In genomic region chr3:157533964-157534785, GRCm38 (mm10) we compare ENCODE assay signal across 8 mouse cellular contexts. TPM values are rescaled to one million over a fixed set of nuclear protein-coding genes. Genes with fewer than 3 reads are reported as not detected.
A peak's percentile ranks its signal among the peaks of the same experiment; 100 is the strongest.
DNase-seq lines count a peak whose midpoint lies in the region.

Gene Zranb2 (plus strand): TSS chr3:157534160.

- peaks cover 11% of the 10 kb centered on the region for H3K9me3 ChIP-seq in megakaryocyte, embryonic 14.5 days

- H3K4me1 ChIP-seq in megakaryocyte, embryonic 14.5 days: peaks cover 32% of the 10 kb centered on the region

- H3K27me3 ChIP-seq in megakaryocyte, embryonic 14.5 days (replicated peaks): peaks cover 29% of the 10 kb centered on the region

- peak within 1 kb of the TSS; percentile 98 for H3K4me3 ChIP-seq in megakaryocyte, embryonic 14.5 days (replicated peaks)

- peak; percentile 93 to 98 for DNase-seq in adrenal gland, adult (ENCODE audit: inconsistent age in 2 of 2, low spot score in 1 of 2)
- DNase-seq in embryo, embryonic 10 days (ENCODE audit: low spot score): peak; percentile 96
- peak; percentile 97 for DNase-seq in gastrocnemius, postnatal 10 days
- peak; percentile 96 for DNase-seq in induced T-regulatory cell, adult 2 months (ENCODE audit: low read depth)
- DNase-seq in left cerebral cortex, adult 9 months (ENCODE audit: low spot score in 2 of 2): peak; percentile 81 to 94
- DNase-seq in right cerebral cortex, adult 2 months (ENCODE audit: low spot score in 2 of 2): peak; percentile 94 to 95
- peak; percentile 83 for DNase-seq in urinary bladder, postnatal 10 days (ENCODE audit: low spot score)

- peaks cover 24% of the 10 kb centered on the region for H3K36me3 ChIP-seq in megakaryocyte, embryonic 14.5 days (replicated peaks; ENCODE audit: low read length)

RNA-seq across cellular contexts. Expression of gene Zranb2, which starts in this region (rescaled TPM):
- 10 to 100 TPM; 39.1 to 51.3 TPM for total RNA-seq in gastrocnemius, postnatal 10 days (2021)
- 1.5 and 8.4 TPM in 2 replicates for polyA plus RNA-seq in megakaryocyte, embryonic 14.5 days (2012; ENCODE audit: insufficient read depth, low replicate concordance)

Comparison
In these comparisons a context has a peak if more than half of its experiments do, and no peak if none do; other contexts are left out.
1. Peak in every context shown above with its lines: DNase-seq and H3K4me3 ChIP-seq.